Mouse (Mus musculus) hindbrain, embryonic 12.5 days (tissue): Measurements from ENCODE around the gene Osbpl7. TPM values are rescaled to one million over a fixed set of nuclear protein-coding genes. Genes with fewer than 3 reads are reported as not detected.
A peak's percentile ranks its signal among the peaks of the same experiment; 100 is the strongest.

Experiments
- ATAC-seq: fragments of 200-750 bp; cut with Nextera tagmentation; 2 replicates; pipeline ENCODE4 v1.8.0; 2017; ENCODE audit warnings: moderate TSS enrichment; ENCODE audit not compliant: low FRiP score
- H3K27ac ChIP-seq: fragments of 300-500 bp; sonication (generic); 2 replicates; pipeline ENCODE4 v1.5.1; 2016; ENCODE audit warnings: mild to moderate bottlenecking
- H3K27me3 ChIP-seq: fragments of 300-500 bp; sonication (generic); 2 replicates; pipeline ENCODE4 v1.6.1; 2016; ENCODE audit warnings: mild to moderate bottlenecking
- H3K36me3 ChIP-seq: fragments of 300-500 bp; sonication (generic); 2 replicates; pipeline ENCODE4 v1.6.1; 2016; ENCODE audit warnings: mild to moderate bottlenecking
- H3K4me1 ChIP-seq: fragments of 300-500 bp; sonication (generic); 2 replicates; pipeline ENCODE4 v1.6.1; 2016
- H3K4me2 ChIP-seq: fragments of 300-500 bp; sonication (generic); replicated peaks from 2 replicates; pipeline ENCODE4 v1.6.1; 2016; ENCODE audit warnings: mild to moderate bottlenecking
- H3K4me3 ChIP-seq: fragments of 300-500 bp; sonication (generic); 2 replicates; pipeline ENCODE4 v1.5.1; 2016; ENCODE audit warnings: mild to moderate bottlenecking
- H3K9ac ChIP-seq: fragments of 300-500 bp; sonication (generic); 2 replicates; pipeline ENCODE4 v1.6.1; 2016; ENCODE audit warnings: mild to moderate bottlenecking, moderate library complexity
- H3K9me3 ChIP-seq: fragments of 300-500 bp; sonication (generic); replicated peaks from 2 replicates; pipeline ENCODE4 v1.6.1; 2016; ENCODE audit warnings: mild to moderate bottlenecking
- WGBS: fragments of 180-500 bp; shearing (Covaris S2); methylation state at CpG from one replicate; pipeline ENCODE4 v1.1.7; 2016; 5-methylcytosine and 5-hydroxymethylcytosine counted together
- polyA plus RNA-seq: library from polyadenylated mRNA; unstranded; fragments of >200 nt; fragmentation: Nextera tagmentation; extraction: Ambion mirVana; gene quantifications from 2 replicates; pipeline ENCODE4 v1.2.1, GENCODE M21; 2016

The Osbpl7 gene
- polyA plus RNA-seq, 1 experiment from 2014 or later: 11.9 TPM

DNA sequence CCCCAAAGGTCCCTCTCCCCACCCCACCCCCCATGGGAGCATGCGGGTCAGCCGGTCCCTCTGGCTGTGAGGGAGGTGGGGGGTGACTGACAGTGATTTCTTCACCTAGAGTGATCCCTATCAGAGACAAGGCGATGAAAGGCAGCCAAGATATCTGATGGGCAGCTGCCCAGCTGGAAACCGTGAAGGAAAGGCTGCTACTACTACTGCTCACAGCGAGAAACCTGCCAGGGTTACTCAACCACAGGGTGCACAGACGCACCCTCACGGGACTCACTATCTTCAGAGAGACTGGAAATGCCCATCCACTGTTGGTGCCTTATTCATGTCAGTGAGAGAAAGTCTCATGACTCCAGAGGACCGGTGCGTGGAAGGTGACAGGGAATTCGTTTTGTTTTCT is 25.5 kb upstream of the Osbpl7 start:
- Histone ChIP-seq H3K36me3 (no peaks in the 10 kb centered on the region), H3K27me3 (peaks cover 58% of the 10 kb centered on the region), H3K9ac (no peak overlapping the region), H3K4me3 (no peak overlapping the region), H3K4me1 (peaks cover 31% of the 10 kb centered on the region), H3K4me2 (no peak overlapping the region), H3K27ac (no peak overlapping the region), H3K9me3 (no peaks in the 10 kb centered on the region)
- no peak for ATAC-seq
- 20% methylated on average over 10 of the region's 10 CpGs for WGBS

DNA sequence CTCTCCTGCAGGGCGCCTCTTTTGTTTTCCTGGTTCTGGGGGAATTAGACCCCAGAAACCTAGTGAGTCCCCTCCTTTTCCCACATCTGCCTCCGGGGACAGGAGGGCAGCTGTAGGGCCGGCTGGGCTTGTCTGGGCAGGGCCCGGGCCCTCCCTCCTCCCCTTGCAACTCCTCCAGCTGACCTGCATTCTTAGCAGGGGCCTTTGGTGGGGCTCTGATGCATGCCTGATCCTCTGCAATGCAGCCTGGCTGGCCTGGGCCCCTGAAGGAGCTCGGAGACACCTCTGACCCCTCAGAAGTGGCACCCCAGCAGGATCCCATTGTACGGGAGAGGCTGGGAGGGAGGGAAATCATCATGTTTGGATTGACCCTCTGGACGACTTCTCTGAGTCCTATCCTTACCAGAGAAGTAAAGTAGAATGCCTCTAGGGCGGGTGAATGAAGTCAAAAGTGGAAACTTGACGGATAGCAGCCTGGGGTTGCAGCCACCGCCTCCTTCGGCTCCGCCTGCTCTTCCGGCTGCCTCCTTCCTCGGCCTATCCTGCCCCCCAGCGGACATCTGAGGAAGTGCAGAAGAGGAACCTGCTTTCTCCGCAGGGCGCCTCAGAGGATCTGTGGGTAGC is 24.6 kb upstream of the Osbpl7 start:
- H3K4me1 ChIP-seq: peaks cover 39% of the 10 kb centered on the region
- no peaks in the 10 kb centered on the region for H3K36me3 ChIP-seq
- ATAC-seq: peak; percentile 15; the same call in 1 of the 2 replicates
- peaks cover 49% of the 10 kb centered on the region for H3K27me3 ChIP-seq
- H3K9ac ChIP-seq: peak overlapping the region; percentile 54
- H3K9me3 ChIP-seq: no peaks in the 10 kb centered on the region
- peak overlapping the region; percentile 22 for H3K4me3 ChIP-seq
- H3K4me2 ChIP-seq: peak overlapping the region; percentile 52
- H3K27ac ChIP-seq: peak overlapping the region; percentile 45; the same call in 1 of the 2 replicates
- under 1% methylated on average over 17 of the region's 17 CpGs for WGBS

DNA sequence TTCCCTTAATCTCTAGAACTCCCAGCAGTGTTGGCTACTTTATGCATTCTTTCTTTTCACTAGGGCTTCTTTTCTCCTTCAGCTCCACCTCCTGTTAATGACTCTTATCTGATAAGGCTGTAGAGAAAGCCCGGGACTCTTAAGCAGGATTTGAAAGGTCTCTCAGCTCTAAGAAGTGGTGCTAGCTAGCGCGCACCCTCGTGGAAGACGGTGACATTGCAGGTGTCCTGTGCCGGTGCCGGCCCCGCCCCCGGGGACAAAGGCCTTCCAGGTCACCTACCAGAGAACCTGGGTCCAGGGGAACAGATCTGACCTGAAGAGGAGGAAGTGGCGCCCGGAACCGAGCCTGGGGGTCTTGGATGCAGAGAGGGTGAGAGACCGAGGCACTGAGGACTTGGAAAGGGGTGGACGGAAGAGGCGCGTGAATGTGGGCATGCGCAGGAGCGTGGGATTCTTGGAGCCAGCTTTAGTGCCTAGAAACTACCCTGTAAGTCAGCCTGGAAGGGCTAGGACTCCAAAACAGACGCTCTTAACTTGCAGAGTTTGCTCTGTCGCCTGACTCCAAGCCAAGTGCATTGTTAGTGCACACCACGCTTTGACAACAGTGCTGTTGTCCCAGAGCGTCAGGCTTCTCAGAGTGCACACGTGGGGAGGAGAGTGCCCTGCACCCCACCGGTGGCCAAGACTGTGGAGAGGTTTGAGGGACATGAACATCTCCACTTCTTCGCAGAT is 20.6 kb upstream of the Osbpl7 start, which contains the start of gene Scrn2:
Gene Scrn2, plus strand, starts transcription at position 253 of the 732 bp plus-strand sequence.
- Histone ChIP-seq H3K4me1 (peaks cover 24% of the 10 kb centered on the region), H3K36me3 (peaks cover 9% of the 10 kb centered on the region), H3K27me3 (peaks cover 9% of the 10 kb centered on the region), H3K27ac (peak within 1 kb of the TSS; percentile 71), H3K4me2 (peak within 1 kb of the TSS; percentile 87), H3K9me3 (no peaks in the 10 kb centered on the region), H3K4me3 (peak within 1 kb of the TSS; percentile 63), H3K9ac (peak within 1 kb of the TSS; percentile 83)
- ATAC-seq: peak; percentile 69
- 1% methylated on average over 25 of the region's 25 CpGs for WGBS

DNA sequence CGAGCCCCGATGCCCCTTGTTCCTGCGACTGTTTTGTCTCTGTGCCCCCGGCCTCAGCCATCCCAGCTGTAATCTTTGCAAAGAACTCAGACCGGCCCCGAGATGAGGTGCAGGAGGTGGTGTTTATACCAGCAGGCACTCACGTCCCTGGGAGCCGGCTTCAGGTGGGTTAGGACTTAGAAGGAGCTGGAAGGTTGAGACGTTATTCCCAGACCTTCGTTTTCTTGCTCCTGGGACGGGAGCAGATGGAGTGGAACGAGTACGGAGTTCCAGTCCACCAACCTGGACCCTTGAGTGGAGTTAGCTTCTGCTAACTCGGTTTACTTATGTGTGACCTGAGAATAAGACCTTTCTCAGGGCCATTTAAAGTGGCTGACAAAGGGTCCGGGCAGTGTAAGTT is 20.0 kb upstream of the Osbpl7 start:
- H3K36me3 ChIP-seq: peaks cover 9% of the 10 kb centered on the region
- no peaks in the 10 kb centered on the region for H3K9me3 ChIP-seq
- peak overlapping the region; percentile 63 for H3K4me3 ChIP-seq
- no peak overlapping the region for H3K27ac ChIP-seq
- no peak for ATAC-seq
- peak overlapping the region; percentile 87 for H3K4me2 ChIP-seq
- H3K4me1 ChIP-seq: peaks cover 18% of the 10 kb centered on the region
- peak overlapping the region; percentile 83 for H3K9ac ChIP-seq
- peaks cover 3% of the 10 kb centered on the region for H3K27me3 ChIP-seq
- 29% methylated on average over 15 of the region's 15 CpGs for WGBS

DNA sequence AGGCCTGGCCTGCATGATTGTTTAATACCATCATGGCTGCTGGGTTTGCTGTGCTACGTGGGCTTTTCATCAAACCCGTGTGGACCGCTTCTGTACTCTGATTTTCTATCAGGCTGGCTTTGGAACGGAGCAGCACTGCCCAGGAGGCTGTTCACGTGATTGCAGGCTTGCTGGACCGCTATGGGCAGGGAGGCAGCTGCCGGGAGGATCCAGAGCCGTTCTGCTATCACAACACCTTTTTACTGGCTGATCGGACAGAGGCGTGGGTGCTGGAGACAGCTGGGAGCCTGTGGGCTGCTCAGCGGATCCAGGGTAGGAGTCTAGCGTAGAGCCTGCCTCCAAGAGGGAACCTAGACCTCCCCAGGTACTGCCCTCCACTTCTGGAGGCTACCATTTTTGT is 18.5 kb upstream of the Osbpl7 start:
- no peak for ATAC-seq
- H3K9me3 ChIP-seq: no peaks in the 10 kb centered on the region
- H3K27me3 ChIP-seq: no peaks in the 10 kb centered on the region
- no peak overlapping the region for H3K4me2 ChIP-seq
- peaks cover 9% of the 10 kb centered on the region for H3K36me3 ChIP-seq
- H3K4me3 ChIP-seq: no peak overlapping the region
- 84% methylated on average over 12 of the region's 12 CpGs for WGBS
- peaks cover 10% of the 10 kb centered on the region; the same call in 1 of the 2 replicates for H3K4me1 ChIP-seq
- no peak overlapping the region for H3K9ac ChIP-seq
- no peak overlapping the region for H3K27ac ChIP-seq

DNA sequence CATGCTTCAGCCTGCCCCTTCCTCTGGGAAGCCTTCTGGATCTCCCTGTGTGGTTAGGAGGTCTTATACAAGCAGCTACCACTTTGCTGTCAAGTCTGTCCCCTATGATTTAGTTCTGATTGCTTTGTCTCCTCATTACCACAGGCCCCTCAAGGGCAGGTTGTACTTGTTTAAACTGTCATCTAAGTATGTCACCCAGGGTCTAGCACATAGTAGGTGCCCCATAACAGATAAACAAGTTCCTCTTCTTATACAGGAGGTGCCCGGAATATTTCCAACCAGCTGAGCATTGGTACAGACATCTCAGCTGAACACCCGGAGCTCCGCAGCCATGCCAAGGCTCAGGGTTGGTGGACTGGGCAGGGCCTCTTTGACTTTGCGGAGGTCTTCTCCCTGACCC is 17.9 kb upstream of the Osbpl7 start:
- Histone ChIP-seq H3K4me1 (peaks cover 10% of the 10 kb centered on the region; the same call in 1 of the 2 replicates), H3K27ac (no peak overlapping the region), H3K4me2 (no peak overlapping the region), H3K4me3 (no peak overlapping the region), H3K27me3 (no peaks in the 10 kb centered on the region), H3K9ac (no peak overlapping the region), H3K9me3 (no peaks in the 10 kb centered on the region), H3K36me3 (peaks cover 9% of the 10 kb centered on the region)
- no peak for ATAC-seq
- 99% methylated on average over 4 of the region's 4 CpGs for WGBS

DNA sequence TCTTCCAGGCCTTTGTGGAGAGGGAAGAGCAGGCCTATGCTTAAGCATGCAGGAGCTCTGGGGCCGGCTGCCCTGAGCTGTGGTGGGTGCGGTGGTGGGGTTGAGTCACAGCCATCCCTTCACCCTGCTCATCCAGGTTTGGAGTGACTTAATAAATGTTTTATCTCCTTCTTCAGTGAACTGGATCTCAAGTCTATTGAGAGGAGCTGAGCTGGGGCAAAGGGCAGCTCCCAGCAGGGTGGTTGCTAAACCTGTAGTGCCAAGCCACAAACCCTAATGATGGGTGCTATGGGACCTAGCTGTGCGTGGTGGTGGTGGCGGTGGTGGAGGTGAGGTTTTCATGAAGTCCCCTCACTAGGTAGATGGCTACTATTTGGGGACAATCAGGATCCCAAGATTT is 16.6 kb upstream of the Osbpl7 start:
- Histone ChIP-seq H3K9ac (no peak overlapping the region), H3K4me3 (no peak overlapping the region), H3K36me3 (peaks cover 9% of the 10 kb centered on the region), H3K27me3 (no peaks in the 10 kb centered on the region), H3K4me1 (peaks cover 10% of the 10 kb centered on the region; the same call in 1 of the 2 replicates), H3K9me3 (no peaks in the 10 kb centered on the region), H3K4me2 (no peak overlapping the region), H3K27ac (no peak overlapping the region)
- no peak for ATAC-seq
- 94% methylated on average over 4 of the region's 4 CpGs for WGBS

DNA sequence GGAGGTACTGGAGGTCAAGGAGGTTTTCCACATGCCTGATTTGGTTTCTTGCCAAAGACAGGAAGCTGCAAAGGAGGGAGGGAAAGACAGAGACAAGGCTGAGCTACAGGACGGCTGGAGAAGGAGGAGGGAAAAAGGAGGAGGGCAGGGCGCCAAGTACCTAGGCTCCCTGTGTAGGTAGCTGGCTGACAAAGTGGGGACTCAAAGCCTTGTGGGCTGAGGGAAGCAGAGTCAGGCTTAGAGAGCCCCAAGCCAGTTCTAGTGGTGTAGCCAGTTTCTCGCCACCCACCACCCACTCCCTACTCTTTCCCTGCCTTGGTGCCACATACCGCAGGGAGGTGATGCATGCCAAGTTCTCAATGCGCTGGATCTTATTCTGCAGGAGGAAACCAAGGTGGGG is 14.3 kb upstream of the Osbpl7 start:
- H3K4me1 ChIP-seq: peaks cover 3% of the 10 kb centered on the region; the same call in 1 of the 2 replicates
- H3K4me2 ChIP-seq: no peak overlapping the region
- H3K9ac ChIP-seq: no peak overlapping the region
- no peak for ATAC-seq
- 94% methylated on average over 5 of the region's 5 CpGs for WGBS
- no peaks in the 10 kb centered on the region for H3K27me3 ChIP-seq
- H3K4me3 ChIP-seq: no peak overlapping the region
- H3K9me3 ChIP-seq: no peaks in the 10 kb centered on the region
- H3K27ac ChIP-seq: no peak overlapping the region
- peaks cover 9% of the 10 kb centered on the region for H3K36me3 ChIP-seq

DNA sequence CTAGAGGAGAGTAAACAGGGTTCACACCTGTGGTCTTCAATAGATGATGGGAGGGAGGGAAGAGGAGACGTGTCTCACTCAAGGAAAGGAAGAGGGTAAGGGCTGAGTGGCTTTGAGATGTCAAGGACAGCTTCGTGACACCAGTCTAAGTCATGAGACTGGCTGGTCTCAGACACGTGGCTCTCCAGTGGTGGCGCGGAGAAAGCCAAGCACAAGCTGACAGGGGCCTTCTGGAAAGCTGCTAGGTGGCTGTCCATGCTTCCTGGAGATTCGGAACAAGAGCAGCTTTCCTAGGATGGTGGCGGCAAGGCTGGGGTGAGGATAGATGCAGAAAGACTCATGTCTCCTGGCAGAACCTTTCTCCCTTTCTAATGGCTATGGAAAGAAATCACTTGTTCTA is 11.5 kb upstream of the Osbpl7 start:
- no peak overlapping the region for H3K4me3 ChIP-seq
- H3K27me3 ChIP-seq: no peaks in the 10 kb centered on the region
- no peak for ATAC-seq
- no peaks in the 10 kb centered on the region for H3K9me3 ChIP-seq
- H3K36me3 ChIP-seq: no peaks in the 10 kb centered on the region
- peaks cover 14% of the 10 kb centered on the region for H3K4me1 ChIP-seq
- no peak overlapping the region for H3K27ac ChIP-seq
- H3K9ac ChIP-seq: no peak overlapping the region
- 61% methylated on average over 7 of the region's 7 CpGs for WGBS
- no peak overlapping the region for H3K4me2 ChIP-seq

DNA sequence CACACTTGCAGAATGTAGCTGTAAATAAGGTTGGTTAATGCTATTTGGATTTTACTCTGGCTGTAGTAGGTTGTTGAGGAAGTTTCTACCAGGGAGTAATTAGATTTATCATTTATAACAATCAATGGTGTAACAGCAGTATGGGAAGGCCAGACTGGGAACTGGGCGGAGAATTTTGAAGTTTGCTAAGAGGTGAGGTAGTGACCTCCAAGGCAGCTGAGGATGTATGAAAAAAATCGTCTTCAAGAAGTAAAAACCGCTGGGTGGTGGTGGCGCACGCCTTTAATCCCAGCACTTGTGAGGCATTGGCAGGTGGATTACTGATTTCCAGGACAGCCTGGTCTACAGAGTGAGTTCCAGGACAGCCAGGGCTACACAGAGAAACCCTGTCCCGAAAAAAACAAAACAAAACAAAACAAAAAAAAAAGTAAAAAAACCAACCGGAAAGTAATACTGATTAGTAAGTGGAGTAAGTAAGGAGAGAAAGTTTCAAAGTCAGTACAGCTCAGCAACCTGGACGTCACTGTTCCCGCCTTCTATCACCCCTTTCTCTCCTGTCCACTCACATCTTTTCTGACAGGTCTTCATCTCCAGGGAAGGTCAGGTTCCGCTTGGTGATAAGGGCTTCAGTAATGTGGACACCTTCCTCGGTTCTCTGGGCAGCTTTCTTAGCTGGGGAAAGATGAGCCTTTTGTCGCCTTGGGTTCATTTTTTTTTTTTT is 10.0 kb upstream of the Osbpl7 start:
- WGBS: 53% methylated on average over 12 of the region's 12 CpGs
- H3K36me3 ChIP-seq: peaks cover 13% of the 10 kb centered on the region; the same call in 1 of the 2 replicates
- H3K27me3 ChIP-seq: no peaks in the 10 kb centered on the region
- H3K9me3 ChIP-seq: no peaks in the 10 kb centered on the region
- H3K4me2 ChIP-seq: peak overlapping the region; percentile 81
- H3K4me3 ChIP-seq: peak overlapping the region; percentile 82
- no peak overlapping the region for H3K9ac ChIP-seq
- peaks cover 14% of the 10 kb centered on the region for H3K4me1 ChIP-seq
- no peak for ATAC-seq
- H3K27ac ChIP-seq: no peak overlapping the region

DNA sequence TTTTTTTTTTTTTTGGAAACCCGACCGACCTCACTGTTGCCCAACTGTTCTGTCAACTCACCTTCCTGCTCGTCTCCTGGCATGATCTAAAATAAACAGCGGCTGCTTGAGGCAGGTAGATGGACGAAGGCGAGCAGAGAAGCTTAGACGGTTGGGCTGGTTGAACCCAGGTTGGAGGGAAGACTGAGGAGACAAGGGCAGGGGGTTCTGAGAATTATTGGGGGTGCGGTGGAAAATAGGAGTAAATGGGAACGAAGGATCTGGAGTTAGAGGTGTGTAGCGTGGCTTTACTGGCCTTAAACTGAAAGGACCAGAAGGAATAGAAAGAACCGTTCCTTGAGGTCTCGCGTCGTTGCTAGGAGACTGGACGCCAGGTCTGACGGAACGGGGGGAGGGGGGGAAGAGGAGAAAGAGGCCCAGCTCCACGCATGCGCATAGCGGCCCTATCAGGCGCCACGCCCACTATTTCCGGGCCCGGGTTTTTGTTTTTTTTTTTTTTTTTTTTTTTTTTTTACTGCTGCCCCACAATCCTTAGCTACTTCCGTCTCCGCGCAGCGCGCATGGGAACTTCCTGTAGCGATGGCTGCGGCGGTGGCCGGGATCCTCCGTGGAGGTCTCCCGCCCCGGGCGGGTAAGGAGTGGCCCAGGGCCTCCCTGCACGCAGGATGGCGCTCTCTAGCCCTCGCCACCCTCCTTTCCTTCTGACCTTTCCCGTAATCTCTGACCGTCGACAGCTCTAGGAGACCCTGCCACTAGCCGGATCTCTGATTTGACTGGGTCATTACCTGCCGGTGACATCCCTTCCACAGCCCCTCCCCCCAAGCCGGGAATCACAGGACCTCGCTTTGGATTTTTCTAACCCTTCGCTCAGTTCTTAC is 9.2 kb upstream of the Osbpl7 start, which contains the start of the genes Lrrc46 and Mrpl10:
Gene Lrrc46, minus strand, starts transcription at position 386 of the 878 bp plus-strand sequence.
Gene Mrpl10, plus strand, starts transcription at position 539 of the 878 bp plus-strand sequence.
- Histone ChIP-seq H3K4me1 (peaks cover 14% of the 10 kb centered on the region), H3K9ac (peak within 1 kb of the TSS; percentile 89), H3K9me3 (no peaks in the 10 kb centered on the region), H3K4me2 (peak within 1 kb of the TSS; percentile 81), H3K27ac (peak within 1 kb of the TSS; percentile 83), H3K36me3 (peaks cover 15% of the 10 kb centered on the region; the same call in 1 of the 2 replicates), H3K4me3 (peak within 1 kb of the TSS; percentile 82), H3K27me3 (no peaks in the 10 kb centered on the region)
- peak; percentile 89 for ATAC-seq
- WGBS: under 1% methylated on average over 44 of the region's 48 CpGs
